Mouse (Mus musculus): ENCODE results near the gene Olfr1457.

Gene Olfr1457

GRCm38 (mm10) chr19:13097791-13098190 lies at the start of gene Olfr1457:
Olfr1457 (minus strand) TSS chr19:13097891.
- no peak for TF ChIP-seq GATA4 (IDR thresholded peaks at IDR 0.05; ENCODE audit: insufficient replicate concordance, low read length)

GRCm38 (mm10) chr19:13106675-13107074 lies 9.0 kb upstream of the Olfr1457 start, which contains the start of gene Olfr1458:
Olfr1458 (minus strand) TSS chr19:13106775.
- TF ChIP-seq GATA4 (IDR thresholded peaks at IDR 0.05; ENCODE audit: insufficient replicate concordance, low read length) = no peak

GRCm38 (mm10) chr19:13093908-13094307 lies 3.8 kb downstream of the Olfr1457 start:
- TF ChIP-seq GATA4 (IDR thresholded peaks at IDR 0.05; ENCODE audit: insufficient replicate concordance, low read length) = no peak

DNA sequence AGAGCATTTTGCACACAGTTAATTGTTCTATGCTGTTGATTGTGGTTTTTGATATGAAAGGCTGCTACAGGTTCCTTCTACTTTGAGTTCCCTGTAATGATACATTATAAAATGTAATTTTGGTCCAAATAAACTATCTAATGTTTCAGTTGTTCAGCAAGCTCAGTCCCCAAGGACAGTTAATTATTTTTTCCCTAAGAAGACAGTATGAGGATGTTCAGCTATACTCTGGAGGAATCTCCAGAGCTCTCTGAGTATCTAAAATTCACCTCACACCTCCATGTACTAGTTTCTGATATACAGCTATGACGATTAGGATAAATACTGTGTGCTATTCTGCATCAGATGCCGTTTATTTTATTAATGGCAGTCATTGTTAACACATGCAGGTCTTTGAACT lies 37.4 kb downstream of the Olfr1457 start, which contains the start of gene Olfr1454:
Gene Olfr1454 (plus strand): TSS at position 301 of the 400 bp plus-strand sequence.
- TF ChIP-seq GATA4 (IDR thresholded peaks at IDR 0.05; ENCODE audit: insufficient replicate concordance, low read length) = no peak

All from liver, adult (tissue).